13 mouse cellular contexts compared by ENCODE assay signal in the genomic region with DNA sequence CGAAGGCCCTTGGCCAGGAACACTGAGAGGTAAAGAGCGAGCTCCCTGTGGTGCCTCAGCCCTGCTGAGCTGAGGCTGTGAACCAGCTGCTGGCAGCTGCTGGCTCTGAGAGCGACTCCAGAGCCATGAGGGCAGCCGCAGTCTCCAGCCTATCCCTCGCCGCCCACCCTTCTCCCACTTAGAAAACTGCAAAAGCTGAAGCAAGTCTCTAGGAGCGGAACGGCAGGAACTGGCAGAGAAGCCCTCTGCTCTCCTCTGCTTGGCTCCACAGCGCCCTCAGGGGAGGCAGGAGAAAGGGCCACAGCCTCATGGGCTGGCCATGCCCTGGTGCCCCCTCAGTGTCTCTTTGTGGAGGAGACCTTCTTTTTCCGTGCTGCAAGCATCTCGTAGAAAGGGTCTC. TPM values are rescaled to one million over a fixed set of nuclear protein-coding genes. Genes with fewer than 3 reads are reported as not detected.
DNase-seq lines count a peak whose midpoint lies in the region; ATAC-seq and TF ChIP-seq lines count a peak whose summit lies in the region.
"Had no signal": no experiment of that assay in that cellular context is flagged by ENCODE, and none has a peak within 500 bp of the region (broad histone marks: within the 10 kb centered on the region; RNA-seq: fewer than 3 reads in every experiment).

No protein-coding gene starts in this region.

- H3K9ac ChIP-seq in kidney, embryonic 16.5 days (replicated peaks; ENCODE audit: low read length): peak overlapping the region; percentile 31; the same call in 1 of the 2 replicates
- no peak overlapping the region for H3K9ac ChIP-seq in limb, embryonic 14.5 days (ENCODE audit: low read depth, low read length, severe bottlenecking)
- H3K9ac ChIP-seq: neural tube, embryonic 13.5 days had no signal

- H3K36me3 ChIP-seq in kidney, embryonic 16.5 days (ENCODE audit: insufficient read depth, low read length): peaks cover 28% of the 10 kb centered on the region
- peaks cover 54% of the 10 kb centered on the region for H3K36me3 ChIP-seq in limb, embryonic 14.5 days (ENCODE audit: control insufficient read depth, insufficient read depth, low read length)

- peak overlapping the region; percentile 74 for H3K27ac ChIP-seq in kidney, embryonic 16.5 days (ENCODE audit: low read length)
- 0 out of 2 replicates have a peak overlapping the region, but pooled peaks have one; percentile 43 for H3K27ac ChIP-seq in limb, embryonic 14.5 days (replicated peaks; ENCODE audit: low read depth, low read length)
- H3K27ac ChIP-seq: macrophage; neural tube, embryonic 13.5 days had no signal

- 45% methylated on average over 11 of the region's 11 CpGs for WGBS in kidney, embryonic 16.5 days
- whole genome bisulfite sequencing in limb, embryonic 14.5 days: 52% methylated on average over 11 of the region's 11 CpGs

- H3K4me3 ChIP-seq in kidney, embryonic 16.5 days (ENCODE audit: low read length): no peak overlapping the region
- H3K4me3 ChIP-seq in limb, embryonic 14.5 days (replicated peaks; ENCODE audit: low read length): no peak overlapping the region
- H3K4me3 ChIP-seq: neural tube, embryonic 13.5 days had no signal

- H3K4me2 ChIP-seq in kidney, embryonic 16.5 days (replicated peaks; ENCODE audit: low read depth, low read length): no peak overlapping the region
- no peak overlapping the region for H3K4me2 ChIP-seq in limb, embryonic 14.5 days (replicated peaks; ENCODE audit: low read depth, low read length, severe bottlenecking)
- H3K4me2 ChIP-seq: neural tube, embryonic 13.5 days had no signal

- no peaks in the 10 kb centered on the region for H3K9me3 ChIP-seq in kidney, embryonic 16.5 days (ENCODE audit: low read length)
- no peaks in the 10 kb centered on the region for H3K9me3 ChIP-seq in limb, embryonic 14.5 days (ENCODE audit: control insufficient read depth, low read length)
- H3K9me3 ChIP-seq: neural tube, embryonic 13.5 days had no signal

- no peaks in the 10 kb centered on the region for H3K27me3 ChIP-seq in kidney, embryonic 16.5 days (ENCODE audit: insufficient read depth, low read length)
- no peaks in the 10 kb centered on the region for H3K27me3 ChIP-seq in limb, embryonic 14.5 days (ENCODE audit: control insufficient read depth, insufficient read depth, low read length)
- H3K27me3 ChIP-seq: neural tube, embryonic 13.5 days; Patski had no signal

- 0 out of 2 replicates have a peak, but pooled peaks have one; percentile 14 for ATAC-seq in kidney, embryonic 16.5 days (ENCODE audit: low FRiP score, low TSS enrichment)
- ATAC-seq in limb, embryonic 14.5 days (ENCODE audit: low FRiP score, low read depth): peak; percentile 66
- ATAC-seq: Patski had no signal

- H3K4me1 ChIP-seq in kidney, embryonic 16.5 days (ENCODE audit: insufficient read depth, low read length): peaks cover 21% of the 10 kb centered on the region
- no peaks in the 10 kb centered on the region for H3K4me1 ChIP-seq in limb, embryonic 14.5 days (ENCODE audit: control insufficient read depth, insufficient read depth, low read length)

- peak; percentile 18 for DNase-seq in embryo, embryonic 10 days (ENCODE audit: low spot score)
- no peak for DNase-seq in embryo, embryonic 11 days
- DNase-seq in kidney, adult 8-10 months: no peak
- peak; percentile 49 for DNase-seq in brain, adult 2 months (ENCODE audit: low read depth, low spot score)
- peak; percentile 27 for DNase-seq in limb, embryonic 14.5 days (ENCODE audit: low spot score)
- no peak for DNase-seq in spleen, postnatal 4 days (ENCODE audit: low spot score in 2 of 2)
- no peak for DNase-seq in right cerebral cortex, postnatal 14 days
- DNase-seq: gastrocnemius, postnatal 14 days; layer of hippocampus, adult 9-11 months had no signal

- no peak for TF ChIP-seq POLR2A in limb, embryonic 14.5 days (IDR thresholded peaks at IDR 0.05; ENCODE audit: borderline replicate concordance, extremely low read depth, insufficient read depth, insufficient read length)

RNA-seq across cellular contexts. Expression of gene Dnah17, which starts 35.2 kb away (rescaled TPM):
- 0.16 and 0.19 TPM in 2 replicates for polyA plus RNA-seq in kidney, embryonic 16.5 days (2015; fragmentation: Nextera tagmentation; extraction: Ambion mirVana)
- polyA plus RNA-seq in limb, embryonic 14.5 days (2012; rRNA removed): 0.10 TPM in 2 replicates
- 0.11 and 0.17 TPM in 2 replicates for polyA plus RNA-seq in limb, embryonic 14.5 days (2014; fragmentation: Nextera tagmentation; extraction: Ambion mirVana)

Comparison
In these comparisons a context has a peak if more than half of its experiments do, and no peak if none do; other contexts are left out.
1. DNase-seq: peak in embryo, embryonic 10 days (single experiment), brain, adult 2 months (single experiment) and limb, embryonic 14.5 days (single experiment); none in embryo, embryonic 11 days (single experiment), kidney, adult 8-10 months (0 of 2), spleen, postnatal 4 days (0 of 2) and right cerebral cortex, postnatal 14 days (single experiment).